Mouse (Mus musculus) CH12.LX (cell line): ENCODE data around the gene Leng9.

ENCODE experiments used
- CTCF ChIP-seq, 2 experiments: IDR thresholded peaks in 1 of 2; conservative IDR thresholded peaks in 1 of 2; 2 replicates each; pipeline ENCODE4 v1.5.1; 2011 to 2012; ENCODE audit warnings: low read depth in 2 of 2, low read length in 2 of 2, improper control_type of control experiment in 1 of 2, inconsistent platforms in 1 of 2, mild to moderate bottlenecking in 1 of 2, moderate library complexity in 1 of 2
- JUND ChIP-seq: conservative IDR thresholded peaks from 2 replicates; pipeline ENCODE4 v1.6.1; 2011; ENCODE audit warnings: low read depth, low read length, improper control_type of control experiment
- NRF1 ChIP-seq: IDR thresholded peaks from 2 replicates; pipeline ENCODE4 v1.6.1; 2014; ENCODE audit warnings: low read depth, mild to moderate bottlenecking, inconsistent platforms, low read length, improper control_type of control experiment, moderate library complexity
- PAX5 ChIP-seq: IDR thresholded peaks from 2 replicates; pipeline ENCODE4 v1.6.1; 2012; ENCODE audit warnings: low read length, inconsistent platforms, mixed read lengths
- TBP ChIP-seq: conservative IDR thresholded peaks from 2 replicates; pipeline ENCODE4 v1.6.1; 2011; ENCODE audit warnings: low read depth, low read length, improper control_type of control experiment
- TCF12 ChIP-seq: IDR thresholded peaks from 2 replicates; pipeline ENCODE4 v1.6.1; 2014; ENCODE audit warnings: low read depth, mild to moderate bottlenecking, inconsistent platforms, low read length, improper control_type of control experiment

DNA sequence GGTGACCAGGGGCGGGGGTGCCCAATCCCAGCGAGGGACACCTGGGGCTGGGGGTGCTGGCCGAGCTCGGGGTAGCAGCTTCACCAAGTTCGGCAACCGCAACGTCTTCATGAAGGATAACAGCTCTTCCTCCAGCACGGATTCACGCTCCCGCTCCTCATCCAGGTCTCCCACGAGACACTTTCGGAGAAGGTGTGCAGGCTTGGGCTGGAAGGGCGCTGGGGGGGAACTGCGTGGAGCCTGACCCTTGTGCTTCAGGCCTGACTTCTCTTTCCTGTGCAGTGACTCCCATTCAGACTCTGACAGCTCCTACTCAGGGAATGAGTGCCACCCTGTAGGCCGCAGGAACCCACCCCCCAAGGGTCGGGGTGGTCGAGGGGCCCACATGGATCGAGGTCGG lies 6.7 kb downstream of the Leng9 start:
- TF ChIP-seq PAX5: no peak
- no peak for TF ChIP-seq JUND
- no peak for TF ChIP-seq TCF12
- no peak for TF ChIP-seq NRF1
- no peak for TF ChIP-seq TBP
- no peak for TF ChIP-seq CTCF (conservative IDR thresholded peaks at IDR 0.05 in 1 of 2, IDR thresholded peaks at IDR 0.05 in 1 of 2; ENCODE audit: low read depth in 2 of 2, low read length in 2 of 2)
